Mouse (Mus musculus): ENCODE measurements around the gene Myocd. TPM values are rescaled to one million over a fixed set of nuclear protein-coding genes. Genes with fewer than 3 reads are reported as not detected.

Myocd gene
- polyA plus RNA-seq, 1 experiment, result 0.13 TPM

- TF ChIP-seq CTCF (IDR thresholded peaks at IDR 0.05; ENCODE audit: control insufficient read depth, insufficient read depth, insufficient read length), result no peak
- TF ChIP-seq USF1 (IDR thresholded peaks at IDR 0.05; ENCODE audit: low read depth), result no peak
- no peak for TF ChIP-seq FOSL1 (IDR thresholded peaks at IDR 0.05; ENCODE audit: insufficient read depth, low read length, poor library complexity, severe bottlenecking)
- peak; percentile 9 for TF ChIP-seq MYOD1 (IDR thresholded peaks at IDR 0.05; ENCODE audit: control insufficient read depth, insufficient read length, low read depth)
- TF ChIP-seq MYOG (IDR thresholded peaks at IDR 0.05; ENCODE audit: control insufficient read depth, extremely low read depth, insufficient read length), result no peak
- H3K27me3 ChIP-seq (ENCODE audit: control insufficient read depth, insufficient read depth, insufficient read length), result no peaks in the 10 kb centered on the region
These were observed 111.2 kb downstream of the Myocd start for GRCm38 (mm10) chr11:65158658-65158990.

GRCm38 (mm10) chr11:65157966-65158657 is 111.7 kb downstream of the Myocd start:
- no peak overlapping the region for H3ac ChIP-seq (ENCODE audit: control insufficient read depth, insufficient read length, low read depth)
- no peak overlapping the region for H3K4me3 ChIP-seq (ENCODE audit: insufficient read depth, poor library complexity, severe bottlenecking)
- H3K27me3 ChIP-seq (ENCODE audit: control insufficient read depth, insufficient read depth, insufficient read length), result no peaks in the 10 kb centered on the region
- no peaks in the 10 kb centered on the region for H3K79me2 ChIP-seq (ENCODE audit: control insufficient read depth, insufficient read depth)
- H3K36me3 ChIP-seq (ENCODE audit: control insufficient read depth, insufficient read depth), result no peaks in the 10 kb centered on the region
- TF ChIP-seq MYOG (IDR thresholded peaks at IDR 0.05; ENCODE audit: control insufficient read depth, extremely low read depth, insufficient read length) (no peak), FOSL1 (IDR thresholded peaks at IDR 0.05; ENCODE audit: insufficient read depth, low read length, poor library complexity, severe bottlenecking) (no peak), CTCF (IDR thresholded peaks at IDR 0.05; ENCODE audit: control insufficient read depth, insufficient read depth, insufficient read length) (no peak), MYOD1 (IDR thresholded peaks at IDR 0.05; ENCODE audit: control insufficient read depth, insufficient read length, low read depth) (no peak), CEBPB (IDR thresholded peaks at IDR 0.05; ENCODE audit: low read depth) (no peak)
- H3K79me3 ChIP-seq (ENCODE audit: low read depth), result no peaks in the 10 kb centered on the region

More at GRCm38 (mm10) chr11:65158658-65158990, 111.2 kb downstream of the Myocd start:
- no peak overlapping the region for H3ac ChIP-seq (ENCODE audit: control insufficient read depth, insufficient read length, low read depth)
- no peaks in the 10 kb centered on the region for H3K79me3 ChIP-seq (ENCODE audit: low read depth)
- H3K4me3 ChIP-seq (ENCODE audit: insufficient read depth, poor library complexity, severe bottlenecking), result no peak overlapping the region
- H3K36me3 ChIP-seq (ENCODE audit: control insufficient read depth, insufficient read depth), result no peaks in the 10 kb centered on the region
- H3K79me2 ChIP-seq (ENCODE audit: control insufficient read depth, insufficient read depth), result no peaks in the 10 kb centered on the region

DNA sequence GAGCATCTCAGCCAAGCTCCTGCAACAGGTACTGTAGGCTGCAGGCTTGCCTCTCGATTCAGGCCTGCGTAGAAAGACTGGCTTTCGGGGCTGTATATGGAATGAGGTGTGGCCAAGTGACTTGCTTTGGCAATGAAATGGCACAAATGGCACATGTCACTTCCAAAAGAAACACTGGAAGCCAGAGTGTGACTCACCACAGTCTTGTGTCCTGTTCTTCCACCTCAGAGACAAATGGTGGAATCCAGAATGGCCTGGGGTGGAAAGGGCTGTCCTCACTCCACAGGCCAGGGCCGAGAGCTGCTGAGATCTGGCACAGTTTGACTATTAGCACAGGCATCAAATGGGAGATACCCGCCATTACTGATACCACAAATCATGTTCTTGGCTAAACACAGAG is 116.8 kb downstream of the Myocd start:
- Histone ChIP-seq H3ac (ENCODE audit: control insufficient read depth, insufficient read length, low read depth) (no peak overlapping the region), H3K36me3 (ENCODE audit: control insufficient read depth, insufficient read depth) (no peaks in the 10 kb centered on the region), H3K79me3 (ENCODE audit: low read depth) (no peaks in the 10 kb centered on the region), H3K79me2 (ENCODE audit: control insufficient read depth, insufficient read depth) (no peaks in the 10 kb centered on the region), H3K27me3 (ENCODE audit: control insufficient read depth, insufficient read depth, insufficient read length) (no peaks in the 10 kb centered on the region), H3K4me3 (ENCODE audit: insufficient read depth, poor library complexity, severe bottlenecking) (no peak overlapping the region)
- no peak for TF ChIP-seq MYOD1 (IDR thresholded peaks at IDR 0.05; ENCODE audit: control insufficient read depth, insufficient read length, low read depth)
- TF ChIP-seq CEBPB (IDR thresholded peaks at IDR 0.05; ENCODE audit: low read depth), result no peak
- TF ChIP-seq FOSL1 (IDR thresholded peaks at IDR 0.05; ENCODE audit: insufficient read depth, low read length, poor library complexity, severe bottlenecking), result no peak
- no peak for TF ChIP-seq MYOG (IDR thresholded peaks at IDR 0.05; ENCODE audit: control insufficient read depth, extremely low read depth, insufficient read length)
- TF ChIP-seq CTCF (IDR thresholded peaks at IDR 0.05; ENCODE audit: control insufficient read depth, insufficient read depth, insufficient read length), result no peak
- no peak for TF ChIP-seq USF1 (IDR thresholded peaks at IDR 0.05; ENCODE audit: low read depth)
- no peak for TF ChIP-seq MAX (IDR thresholded peaks at IDR 0.05)

- H3ac ChIP-seq (ENCODE audit: control insufficient read depth, insufficient read length, low read depth), result no peak overlapping the region
- H3K79me2 ChIP-seq (ENCODE audit: control insufficient read depth, insufficient read depth), result no peaks in the 10 kb centered on the region
- H3K36me3 ChIP-seq (ENCODE audit: control insufficient read depth, insufficient read depth), result no peaks in the 10 kb centered on the region
- TF ChIP-seq FOSL1 (IDR thresholded peaks at IDR 0.05; ENCODE audit: insufficient read depth, low read length, poor library complexity, severe bottlenecking), result no peak
- TF ChIP-seq MYOD1 (IDR thresholded peaks at IDR 0.05; ENCODE audit: control insufficient read depth, insufficient read length, low read depth), result no peak
- TF ChIP-seq CEBPB (IDR thresholded peaks at IDR 0.05; ENCODE audit: low read depth), result no peak
- no peak for TF ChIP-seq MYOG (IDR thresholded peaks at IDR 0.05; ENCODE audit: control insufficient read depth, extremely low read depth, insufficient read length)
- no peak for TF ChIP-seq USF1 (IDR thresholded peaks at IDR 0.05; ENCODE audit: low read depth)
- H3K79me3 ChIP-seq (ENCODE audit: low read depth), result no peaks in the 10 kb centered on the region
- H3K27me3 ChIP-seq (ENCODE audit: control insufficient read depth, insufficient read depth, insufficient read length), result no peaks in the 10 kb centered on the region
- no peak overlapping the region for H3K4me3 ChIP-seq (ENCODE audit: insufficient read depth, poor library complexity, severe bottlenecking)
These were observed 121.3 kb downstream of the Myocd start for GRCm38 (mm10) chr11:65148441-65148840.

GRCm38 (mm10) chr11:65142838-65143417 is 126.9 kb downstream of the Myocd start:
- TF ChIP-seq MYOG (IDR thresholded peaks at IDR 0.05; ENCODE audit: control insufficient read depth, extremely low read depth, insufficient read length), result no peak
- TF ChIP-seq CTCF (IDR thresholded peaks at IDR 0.05; ENCODE audit: control insufficient read depth, insufficient read depth, insufficient read length), result no peak
- TF ChIP-seq FOSL1 (IDR thresholded peaks at IDR 0.05; ENCODE audit: insufficient read depth, low read length, poor library complexity, severe bottlenecking), result no peak
- TF ChIP-seq USF1 (IDR thresholded peaks at IDR 0.05; ENCODE audit: low read depth), result no peak
- TF ChIP-seq CEBPB (IDR thresholded peaks at IDR 0.05; ENCODE audit: low read depth), result no peak

DNA sequence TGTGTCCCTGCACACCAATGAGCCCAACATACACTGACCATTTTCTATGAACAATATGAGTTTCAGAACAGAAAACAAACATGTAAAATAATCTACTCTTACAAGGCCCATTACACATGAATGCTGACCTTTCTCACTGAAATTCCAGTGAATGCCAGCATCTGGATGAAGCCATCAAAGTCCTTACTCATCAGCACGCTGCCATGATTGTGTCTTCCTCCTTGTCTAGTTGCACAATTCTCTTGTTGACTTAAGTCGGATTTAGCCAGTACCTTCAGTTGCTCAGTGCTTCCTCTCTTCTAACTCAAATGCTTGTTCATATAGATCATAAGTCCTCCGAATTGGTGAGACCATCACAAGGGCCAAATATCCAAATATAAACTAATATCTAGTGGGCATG is 130.8 kb downstream of the Myocd start:
- Histone ChIP-seq H3ac (ENCODE audit: control insufficient read depth, insufficient read length, low read depth) (no peak overlapping the region), H3K27me3 (ENCODE audit: control insufficient read depth, insufficient read depth, insufficient read length) (no peaks in the 10 kb centered on the region), H3K4me3 (ENCODE audit: insufficient read depth, poor library complexity, severe bottlenecking) (no peak overlapping the region), H3K79me2 (ENCODE audit: control insufficient read depth, insufficient read depth) (no peaks in the 10 kb centered on the region), H3K36me3 (ENCODE audit: control insufficient read depth, insufficient read depth) (no peaks in the 10 kb centered on the region), H3K79me3 (ENCODE audit: low read depth) (no peaks in the 10 kb centered on the region)
- TF ChIP-seq CEBPB (IDR thresholded peaks at IDR 0.05; ENCODE audit: low read depth) (peak; percentile 82), MYOG (IDR thresholded peaks at IDR 0.05; ENCODE audit: control insufficient read depth, extremely low read depth, insufficient read length) (no peak), MAX (IDR thresholded peaks at IDR 0.05) (peak; percentile 27), MYOD1 (IDR thresholded peaks at IDR 0.05; ENCODE audit: control insufficient read depth, insufficient read length, low read depth) (peak; percentile 18), FOSL1 (IDR thresholded peaks at IDR 0.05; ENCODE audit: insufficient read depth, low read length, poor library complexity, severe bottlenecking) (no peak), CTCF (IDR thresholded peaks at IDR 0.05; ENCODE audit: control insufficient read depth, insufficient read depth, insufficient read length) (no peak), USF1 (IDR thresholded peaks at IDR 0.05; ENCODE audit: low read depth) (no peak)

More at GRCm38 (mm10) chr11:65142838-65143417, 126.9 kb downstream of the Myocd start:
- no peaks in the 10 kb centered on the region for H3K79me3 ChIP-seq (ENCODE audit: low read depth)
- H3K79me2 ChIP-seq (ENCODE audit: control insufficient read depth, insufficient read depth), result no peaks in the 10 kb centered on the region
- H3K36me3 ChIP-seq (ENCODE audit: control insufficient read depth, insufficient read depth), result no peaks in the 10 kb centered on the region
- no peaks in the 10 kb centered on the region for H3K27me3 ChIP-seq (ENCODE audit: control insufficient read depth, insufficient read depth, insufficient read length)
- no peak overlapping the region for H3ac ChIP-seq (ENCODE audit: control insufficient read depth, insufficient read length, low read depth)
- H3K4me3 ChIP-seq (ENCODE audit: insufficient read depth, poor library complexity, severe bottlenecking), result no peak overlapping the region
